Mouse (Mus musculus): ENCODE measurements around the gene Aldh1a2.

Gene Aldh1a2

DNA sequence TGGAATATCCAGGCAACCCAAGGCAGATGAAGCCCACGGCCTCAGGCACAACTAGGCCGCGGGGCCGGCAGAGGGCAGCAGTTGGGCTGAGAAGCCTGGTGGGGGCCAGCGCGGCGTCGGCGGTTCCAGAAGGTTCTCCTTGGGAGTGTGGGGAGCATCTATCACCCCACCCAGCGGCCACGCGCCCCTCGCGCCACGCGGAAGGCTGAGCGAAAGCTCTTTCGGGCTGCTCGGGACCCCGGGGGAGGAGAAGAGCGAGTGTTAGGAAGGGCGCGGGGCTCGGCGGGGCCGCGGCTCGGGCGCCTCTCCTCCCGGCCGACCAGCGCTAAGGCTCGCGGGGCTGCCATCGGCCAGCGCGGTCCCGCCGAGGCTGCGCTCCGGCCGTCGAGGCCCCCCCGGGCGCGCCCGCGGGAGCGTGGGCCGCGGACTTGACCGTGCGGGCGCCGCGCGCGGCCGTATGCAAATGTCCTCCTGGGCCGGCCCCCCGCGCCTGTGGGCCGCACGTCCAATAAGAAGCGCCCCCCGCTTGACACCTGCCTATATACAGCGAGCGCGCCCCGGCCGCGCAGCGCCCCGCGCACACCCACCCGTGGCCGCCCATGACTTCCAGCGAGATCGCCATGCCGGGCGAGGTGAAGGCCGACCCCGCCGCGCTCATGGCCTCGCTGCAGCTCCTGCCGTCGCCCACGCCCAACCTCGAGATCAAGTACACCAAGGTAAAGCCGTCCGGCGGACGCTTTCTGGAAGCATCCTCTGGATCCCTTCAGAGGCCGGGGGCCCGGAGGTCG lies at the start of gene Aldh1a2:
Aldh1a2 (plus strand) TSS at position 542 of the 788 bp plus-strand sequence.
- DNase-seq (ENCODE audit: low read depth, low spot score): no peak

DNA sequence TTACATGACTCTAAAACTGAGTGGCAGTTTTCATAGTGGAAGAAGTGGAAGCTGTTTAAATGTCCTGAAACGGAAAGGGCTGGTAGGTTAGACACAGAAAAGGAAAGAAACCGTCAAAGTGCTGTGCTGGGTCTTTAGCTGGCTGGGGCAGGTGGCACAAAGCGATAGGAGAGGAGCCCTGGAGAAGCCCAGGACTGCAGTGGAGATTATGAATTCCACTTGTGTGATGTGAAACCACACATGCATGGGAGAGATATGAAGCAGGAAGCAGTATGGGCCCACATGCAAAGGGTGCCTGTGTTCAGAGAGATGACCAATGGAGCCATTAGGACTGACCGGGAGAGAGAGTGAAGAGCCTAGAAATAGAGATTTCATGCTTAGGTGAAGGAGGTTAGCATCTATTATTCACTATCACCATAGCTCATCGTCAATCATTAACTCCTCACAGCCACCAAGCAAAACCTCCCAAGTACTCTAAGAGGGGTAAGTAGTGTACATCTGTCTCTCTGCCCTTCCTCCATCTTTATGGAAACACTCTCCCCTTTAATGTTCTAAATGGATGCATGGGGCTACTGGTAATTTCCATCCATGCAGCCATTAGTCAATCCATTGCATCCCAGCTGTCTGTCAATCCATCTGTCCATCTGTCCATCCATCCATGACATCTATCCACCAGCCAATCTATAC lies 49.4 kb upstream of the Aldh1a2 start:
- DNase-seq (ENCODE audit: low read depth, low spot score): no peak

DNA sequence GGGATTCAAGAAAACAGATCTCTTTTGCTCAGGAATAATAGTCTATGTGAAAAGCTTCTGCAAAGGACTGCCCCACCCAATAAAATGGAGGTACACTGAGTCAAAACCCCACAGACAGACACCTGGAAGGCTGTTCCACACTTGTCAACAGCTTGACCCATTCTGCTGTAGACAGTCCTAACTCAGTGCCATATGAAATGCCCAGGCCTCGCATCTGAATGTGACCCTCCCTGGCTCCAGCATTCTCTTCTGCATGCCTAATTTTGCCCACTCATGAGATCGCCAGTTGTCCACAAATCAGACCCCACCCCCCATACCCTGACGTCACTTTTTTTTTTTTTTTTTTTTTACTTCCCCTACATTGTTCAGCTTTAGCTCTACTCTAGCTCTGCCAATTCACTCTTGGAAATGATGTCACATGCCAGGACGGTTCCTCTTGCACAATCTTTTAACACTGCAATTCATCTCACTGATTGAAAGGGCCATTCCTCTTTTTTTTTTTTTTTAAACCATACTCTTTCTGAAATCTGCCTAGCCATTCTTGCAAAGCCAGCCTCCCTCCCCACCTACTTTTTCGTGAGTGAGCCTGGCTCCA lies 48.6 kb upstream of the Aldh1a2 start:
- DNase-seq (ENCODE audit: low read depth, low spot score): no peak

DNA sequence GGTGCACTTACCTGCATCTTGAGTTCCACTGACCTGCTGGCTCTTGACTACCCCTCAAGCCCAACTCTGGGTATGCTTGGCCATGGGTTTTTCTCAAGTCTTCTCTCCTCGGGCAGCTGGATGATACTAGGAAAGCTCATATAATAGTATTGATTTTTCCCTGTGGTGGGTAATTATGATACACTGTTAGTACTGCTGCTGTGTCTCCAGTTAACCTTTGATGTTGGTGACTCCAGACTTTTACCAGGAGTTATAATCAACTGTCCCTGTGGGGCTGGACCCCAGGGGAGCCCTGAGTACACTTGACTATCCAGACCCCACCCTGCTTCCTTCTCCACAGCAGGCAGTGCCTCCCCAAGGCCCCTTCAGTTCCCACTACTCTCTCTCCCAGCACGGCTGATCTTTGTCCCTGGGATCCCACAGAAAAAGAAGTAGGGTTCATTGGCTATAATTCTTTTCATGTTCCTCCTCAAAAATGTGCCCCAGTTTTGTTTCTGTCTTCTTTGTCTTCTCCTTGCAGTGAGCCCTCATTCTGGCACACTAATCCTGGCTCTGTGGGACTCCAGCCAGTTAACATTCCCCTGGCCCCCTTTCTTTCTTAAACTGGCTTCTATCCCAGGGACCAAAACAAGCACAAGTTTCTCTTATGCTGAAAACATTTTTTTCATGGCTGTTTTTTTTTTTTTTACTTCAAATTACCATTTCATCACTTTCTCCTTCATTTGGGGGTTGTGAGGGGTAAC lies 47.9 kb upstream of the Aldh1a2 start:
- DNase-seq (ENCODE audit: low read depth, low spot score): no peak

DNA sequence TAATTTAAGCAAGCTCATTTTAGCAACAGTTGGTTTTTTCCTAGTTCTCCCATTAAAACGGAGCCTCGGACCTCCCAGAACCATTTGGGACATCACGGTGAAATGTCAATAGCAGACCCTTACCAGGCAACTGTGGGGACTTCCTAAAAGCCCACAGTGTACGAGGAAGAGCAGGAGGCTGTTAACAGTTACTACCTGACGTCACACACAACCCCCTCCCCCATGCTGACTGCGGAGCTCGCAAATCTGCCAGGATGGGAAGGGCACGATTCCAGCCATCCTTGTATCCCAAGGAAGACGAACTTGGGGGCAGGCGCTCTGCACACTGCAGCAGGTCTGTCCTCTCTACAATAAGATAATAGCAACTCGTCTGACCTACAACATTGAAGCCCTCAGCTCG lies 47.1 kb upstream of the Aldh1a2 start, which contains the start of gene Aqp9:
Aqp9 (minus strand) TSS at position 172 of the 400 bp plus-strand sequence.
- no peak for DNase-seq (ENCODE audit: low read depth, low spot score)

DNA sequence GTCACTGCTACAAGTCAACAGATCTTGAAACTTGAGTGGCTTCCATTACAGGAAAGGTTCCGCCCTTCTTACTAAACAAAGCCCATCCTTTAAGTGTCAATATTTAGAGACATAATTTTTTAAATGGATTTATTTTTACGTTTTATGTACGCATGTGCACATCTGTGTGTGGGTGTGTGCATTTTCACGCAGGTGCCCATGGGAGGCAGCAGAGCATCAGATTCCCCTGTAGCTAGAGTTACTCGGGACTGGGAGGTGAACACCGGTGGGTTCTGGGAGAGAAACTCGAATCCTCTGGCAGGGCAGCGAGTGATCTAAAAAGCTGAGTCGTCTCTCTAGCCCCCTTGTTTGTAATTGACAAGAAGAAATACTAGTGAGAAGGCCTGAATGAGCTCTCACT lies 42.1 kb upstream of the Aldh1a2 start:
- no peak for DNase-seq (ENCODE audit: low read depth, low spot score)

DNA sequence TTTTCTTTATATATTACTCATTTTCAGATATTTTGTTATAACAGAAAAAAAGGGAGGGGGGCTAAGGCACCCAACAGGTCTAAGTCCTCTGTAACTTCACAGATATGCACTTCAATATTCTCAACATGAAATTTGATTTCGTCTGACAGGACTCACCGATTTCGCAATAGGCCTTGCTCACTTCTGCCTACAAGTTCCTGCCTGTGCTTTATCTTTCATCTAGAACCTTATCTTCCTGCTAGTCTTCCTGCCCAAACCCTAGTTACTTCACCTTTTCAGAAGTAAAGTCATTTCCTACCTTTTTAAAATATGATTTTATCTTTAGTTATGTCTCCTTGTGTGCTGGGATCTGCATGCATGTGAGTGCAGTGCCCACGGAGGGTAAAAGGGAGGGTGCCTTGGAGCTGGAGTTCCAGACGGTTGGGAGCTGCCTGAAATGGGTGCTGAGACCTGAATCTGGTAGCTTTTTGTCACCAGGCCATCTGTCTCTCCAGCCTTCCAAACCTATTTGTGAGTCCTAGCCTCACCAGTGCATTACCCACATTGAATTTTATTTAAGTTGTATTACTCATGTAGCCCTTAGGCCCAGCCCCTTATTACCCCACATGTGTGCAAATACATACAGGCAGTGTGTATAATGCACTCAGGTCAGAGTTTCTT lies 41.1 kb upstream of the Aldh1a2 start:
- DNase-seq (ENCODE audit: low read depth, low spot score): no peak

DNA sequence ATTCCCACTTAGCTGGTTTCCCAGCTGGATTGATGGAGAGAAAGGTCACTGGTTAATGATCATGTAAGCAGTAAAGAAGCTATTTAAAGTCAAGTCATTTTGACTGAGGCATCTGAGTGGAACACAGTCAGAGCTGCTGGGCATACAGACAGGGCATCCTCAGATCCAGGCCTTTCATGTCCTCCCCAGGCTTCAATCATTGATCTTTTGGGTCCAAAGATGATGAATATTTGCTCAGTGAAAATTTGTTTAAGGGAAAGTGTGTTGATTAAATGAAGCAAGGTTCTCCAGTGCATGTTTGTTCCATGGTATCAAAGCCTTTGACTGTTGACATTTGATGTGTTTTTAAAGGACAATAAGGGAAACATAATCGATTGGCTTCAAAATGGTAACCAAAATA lies 39.9 kb upstream of the Aldh1a2 start:
- DNase-seq (ENCODE audit: low read depth, low spot score): no peak

DNA sequence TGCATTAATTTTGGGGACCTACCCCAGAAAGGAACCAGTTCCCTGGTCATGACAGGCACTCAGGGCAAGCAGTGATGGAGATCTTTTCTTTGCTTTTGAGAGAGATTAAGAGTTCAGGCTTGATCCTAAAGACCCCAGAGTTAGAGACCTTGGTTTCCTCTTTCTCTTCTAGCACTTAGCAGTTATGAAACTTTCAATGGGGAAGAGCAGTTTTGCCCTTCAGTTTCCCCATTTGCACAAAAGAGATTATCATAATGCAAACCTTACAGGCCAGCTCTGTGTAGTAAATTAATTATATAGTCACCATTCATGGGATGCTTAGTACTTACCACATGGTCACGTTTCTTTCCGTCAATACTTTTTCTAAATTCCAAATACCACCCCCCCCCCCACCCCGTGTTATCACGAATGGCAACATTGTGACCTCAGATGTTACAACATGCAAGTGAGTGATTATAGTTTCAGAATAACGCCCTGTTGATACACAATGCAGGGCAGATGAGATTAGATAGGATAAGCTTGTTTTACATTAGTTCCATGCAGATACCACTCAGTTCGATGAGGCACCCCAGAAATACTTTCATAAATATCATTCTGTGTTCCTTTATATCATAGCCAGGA lies 36.2 kb upstream of the Aldh1a2 start:
- DNase-seq (ENCODE audit: low read depth, low spot score): no peak

DNA sequence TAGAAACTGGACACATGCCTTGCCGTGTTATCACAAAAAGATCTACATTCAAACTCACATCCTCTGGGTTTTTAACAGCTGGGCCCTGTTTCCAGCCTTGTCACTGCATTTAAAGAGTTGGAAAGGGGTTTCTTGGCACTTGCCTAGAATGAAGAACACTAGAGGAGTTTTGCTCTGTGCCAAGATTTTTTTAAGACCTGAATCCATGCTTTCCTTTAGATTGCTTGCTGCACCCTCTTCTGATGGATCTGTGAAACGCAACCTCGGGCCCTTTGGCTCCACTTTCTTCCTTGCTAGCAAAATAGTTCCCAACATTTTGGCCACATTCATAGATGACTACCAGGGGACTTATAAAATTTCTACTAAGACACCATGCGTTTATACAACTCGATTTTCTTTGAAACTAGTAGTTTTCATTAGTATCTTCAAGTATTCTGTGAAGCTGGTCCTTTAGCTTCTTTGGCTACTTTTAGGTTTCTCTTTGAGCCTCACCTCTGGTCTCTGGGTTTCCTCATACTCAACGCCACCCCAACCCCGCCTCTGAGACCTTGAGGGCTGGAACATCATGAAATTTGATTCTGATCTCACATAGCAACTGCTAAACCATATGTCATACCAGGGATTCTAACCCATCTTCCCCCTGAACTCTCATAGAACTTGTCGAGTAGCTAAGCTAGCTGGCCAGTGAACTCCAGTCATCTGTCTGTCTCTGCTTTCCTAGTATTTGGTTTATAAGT lies 35.5 kb upstream of the Aldh1a2 start:
- DNase-seq (ENCODE audit: low read depth, low spot score): peak; percentile 3

DNA sequence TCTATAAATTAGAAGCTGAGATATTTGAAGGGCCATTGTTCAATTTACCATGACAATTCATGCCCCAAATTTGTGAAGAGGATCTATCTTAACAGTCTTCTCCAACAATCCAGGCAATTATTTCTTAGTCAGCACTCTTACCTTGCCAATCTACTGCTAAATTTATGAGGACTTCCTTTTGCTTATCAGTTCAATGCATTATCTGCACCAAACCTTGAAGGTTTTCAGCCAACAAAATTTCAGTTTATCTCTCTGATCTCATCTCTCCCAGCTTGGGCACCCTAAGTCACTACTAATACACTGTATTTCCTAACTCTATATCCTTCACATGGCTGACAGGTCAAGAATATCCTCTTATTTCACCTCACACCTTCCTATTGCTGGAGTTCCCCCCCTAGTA lies 30.3 kb upstream of the Aldh1a2 start:
- DNase-seq (ENCODE audit: low read depth, low spot score): no peak

DNA sequence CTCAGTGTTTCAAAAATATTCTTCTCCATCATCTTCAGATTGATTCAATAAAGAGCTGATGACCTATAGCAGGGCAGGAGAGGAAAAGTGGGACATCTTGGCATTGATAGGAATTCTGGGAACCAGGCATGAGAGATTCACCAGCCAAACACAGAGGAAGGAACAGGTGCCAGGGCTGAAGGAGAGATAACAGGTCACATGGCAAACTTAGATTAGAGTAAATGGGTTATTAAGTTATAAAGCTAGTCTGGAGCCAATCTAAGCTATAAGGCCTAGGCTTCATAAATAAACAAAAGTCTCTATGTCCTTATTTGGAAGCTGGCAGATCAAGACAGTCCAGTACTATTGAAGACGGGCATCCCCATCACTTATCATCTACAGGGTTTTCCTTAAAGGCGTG lies 29.8 kb upstream of the Aldh1a2 start:
- no peak for DNase-seq (ENCODE audit: low read depth, low spot score)

DNA sequence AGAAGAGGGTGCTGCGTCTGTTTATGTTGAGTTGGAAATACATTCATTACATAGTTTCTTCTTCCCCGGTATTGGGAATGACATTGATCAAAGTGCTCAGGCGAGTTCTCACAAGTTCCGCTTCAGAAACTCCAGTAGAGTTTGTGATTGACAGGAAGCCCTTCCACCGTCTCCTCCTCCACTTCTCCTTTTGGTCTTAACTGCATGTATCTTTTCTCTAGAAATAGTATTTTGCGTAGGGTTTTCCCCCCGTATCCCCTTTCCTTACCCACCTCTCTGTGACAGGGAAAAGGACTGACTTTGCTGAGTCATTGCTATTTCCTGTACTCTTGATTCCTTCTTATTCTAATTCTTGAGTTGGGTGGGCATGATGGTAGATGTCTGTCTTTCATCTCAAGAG lies 28.2 kb upstream of the Aldh1a2 start:
- DNase-seq (ENCODE audit: low read depth, low spot score): no peak

DNA sequence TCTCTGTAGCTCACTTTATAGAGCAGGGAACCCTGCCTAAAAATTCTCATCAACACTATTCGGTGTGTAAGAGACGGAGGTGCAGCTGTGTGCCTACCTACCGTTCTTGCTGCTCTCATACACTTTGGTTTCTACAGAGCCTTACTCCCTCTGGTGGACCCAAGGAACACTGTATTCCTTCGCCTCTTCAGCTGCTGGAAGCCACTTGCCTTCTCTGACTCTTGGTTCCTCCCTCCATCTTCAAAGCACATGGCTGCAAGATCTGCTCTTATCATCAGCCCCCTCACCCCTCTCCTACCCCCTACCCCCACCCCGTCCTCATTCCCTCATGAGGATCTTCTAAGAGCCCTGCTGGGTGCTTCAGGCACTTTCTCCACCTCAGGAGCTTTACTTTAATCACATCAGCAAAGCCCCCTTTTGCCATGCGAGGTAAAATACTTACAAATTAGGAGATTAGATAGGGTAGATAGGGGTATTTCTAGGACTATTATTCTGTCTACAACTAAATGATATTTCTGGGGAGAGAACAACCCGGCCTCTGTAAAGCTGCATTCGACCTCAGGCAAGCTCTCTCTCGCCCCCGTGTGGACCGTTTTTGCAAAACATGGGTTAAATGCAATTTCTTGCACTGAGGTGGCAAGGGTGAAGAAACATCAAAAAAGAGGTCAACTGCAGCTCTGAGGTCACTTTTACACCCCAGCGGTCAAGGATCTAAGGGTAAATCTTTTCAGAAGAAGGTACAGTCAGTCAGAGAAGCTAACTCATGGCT lies 26.8 kb upstream of the Aldh1a2 start:
- peak; percentile 31 for DNase-seq (ENCODE audit: low read depth, low spot score)

DNA sequence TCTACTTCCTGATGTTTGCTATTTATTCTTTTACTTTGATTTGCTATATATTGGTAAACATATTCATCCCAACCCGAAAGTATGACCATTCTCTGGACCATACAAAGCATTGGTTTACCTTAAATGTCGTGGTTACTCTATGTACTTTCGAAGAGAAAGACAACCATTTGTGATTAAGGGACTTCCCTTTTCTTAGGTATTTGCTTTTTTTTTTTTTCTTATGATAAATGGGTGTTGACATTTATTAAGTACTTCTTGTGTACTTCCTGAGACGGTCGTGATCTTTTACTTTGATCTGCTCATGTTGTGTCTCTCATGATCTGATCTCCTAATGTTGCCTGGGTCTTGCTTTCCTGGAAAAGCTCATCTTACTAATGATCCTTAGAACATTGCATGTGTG lies 16.8 kb upstream of the Aldh1a2 start:
- DNase-seq (ENCODE audit: low read depth, low spot score): no peak

DNA sequence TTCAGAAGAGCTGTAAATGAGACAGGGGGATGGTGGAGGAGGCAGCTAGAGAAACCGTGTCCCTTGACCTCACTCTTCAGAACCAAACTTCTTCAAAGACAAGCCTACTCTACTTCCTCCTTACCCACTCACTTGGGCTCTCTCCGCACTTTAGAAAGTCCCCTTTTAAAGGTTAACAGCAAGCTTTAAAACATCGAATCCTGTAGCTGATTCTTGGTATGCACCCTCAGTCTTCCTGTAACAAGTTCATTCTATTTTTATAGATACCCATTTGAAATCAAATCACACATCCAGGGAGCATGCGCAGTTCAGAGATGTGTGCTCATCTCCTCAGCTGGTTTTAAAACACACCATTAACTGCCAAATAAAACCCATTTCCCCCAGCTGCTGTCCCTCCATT lies 13.3 kb upstream of the Aldh1a2 start:
- no peak for DNase-seq (ENCODE audit: low read depth, low spot score)

DNA sequence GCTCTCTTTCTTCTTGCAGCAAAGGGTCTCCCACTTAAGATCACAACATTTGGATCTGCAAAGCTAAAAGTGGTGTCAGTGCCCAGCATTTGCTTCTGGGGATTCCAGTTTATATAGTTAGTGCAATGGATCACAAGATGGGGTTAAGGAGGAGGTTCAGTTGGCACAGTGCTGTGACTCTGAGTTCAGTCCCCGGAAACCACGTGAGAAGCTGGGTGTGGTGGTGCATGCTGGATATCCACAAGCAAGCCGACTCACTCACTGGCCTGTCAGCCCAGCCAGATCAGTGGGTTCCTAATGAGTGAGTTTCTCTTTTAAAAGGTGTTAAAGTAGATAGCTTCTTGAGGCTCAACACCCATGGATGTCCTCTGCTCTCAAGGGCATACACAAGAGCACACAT lies 6.3 kb upstream of the Aldh1a2 start:
- no peak for DNase-seq (ENCODE audit: low read depth, low spot score)

DNA sequence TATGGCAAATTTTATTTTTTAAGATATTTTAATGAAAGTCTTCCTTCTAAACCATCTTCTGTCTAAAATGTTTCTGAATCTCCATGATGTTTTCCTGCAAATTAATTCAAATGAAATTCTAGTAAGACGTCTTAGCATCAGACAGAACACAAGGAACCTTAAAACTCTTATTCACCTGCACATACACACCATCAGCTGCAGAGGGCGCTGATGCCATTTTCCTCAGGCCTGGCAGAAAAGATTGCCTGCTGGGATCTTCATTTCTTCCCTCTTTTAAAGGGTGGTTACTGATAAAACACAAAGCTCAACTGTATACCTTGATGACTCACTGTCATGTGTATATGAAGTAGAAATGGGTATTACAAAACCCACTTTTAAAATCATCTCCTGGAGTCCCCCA lies 4.7 kb upstream of the Aldh1a2 start:
- DNase-seq (ENCODE audit: low read depth, low spot score): peak; percentile 8

DNA sequence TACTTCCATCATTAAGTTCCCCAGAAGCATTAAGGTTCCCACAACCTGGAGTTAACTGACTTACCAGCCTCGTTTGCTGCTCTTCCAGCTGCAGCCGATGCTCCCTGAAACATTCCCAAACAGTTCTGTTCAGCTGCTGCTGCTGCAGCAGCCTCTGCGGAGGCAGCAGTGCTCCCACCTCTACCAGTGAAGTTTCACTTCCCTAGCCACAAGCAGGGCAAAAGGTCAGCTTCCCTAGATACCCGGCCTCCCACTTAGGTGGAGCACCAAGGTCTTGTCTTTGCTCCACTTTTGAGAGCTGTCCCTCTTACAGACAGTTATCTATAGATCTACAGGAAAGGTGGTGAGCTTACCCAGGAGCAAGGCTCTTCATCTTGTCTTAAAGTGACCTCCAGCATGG lies 2.0 kb upstream of the Aldh1a2 start:
- DNase-seq (ENCODE audit: low read depth, low spot score): no peak

All from telencephalon, adult 2 months (tissue).